Mouse (Mus musculus) cortical plate, adult 2 months (tissue): Measurements from ENCODE around the gene Muc1. TPM values are rescaled to one million over a fixed set of nuclear protein-coding genes. Genes with fewer than 3 reads are reported as not detected.

ENCODE experiments used
- H3K27ac ChIP-seq: fragments of 200-500 bp; 2 replicates; pipeline ENCODE4 v1.5.1; 2012; ENCODE audit warnings: low read length, control low read depth, inconsistent platforms; ENCODE audit not compliant: insufficient read depth
- H3K4me1 ChIP-seq: fragments of 200-500 bp; 2 replicates; pipeline ENCODE4 v1.6.1; 2011; ENCODE audit warnings: low read length; ENCODE audit not compliant: control insufficient read depth, insufficient read depth
- H3K4me3 ChIP-seq: fragments of 200-500 bp; 2 replicates; pipeline ENCODE4 v1.5.1; 2011; ENCODE audit warnings: mild to moderate bottlenecking, low read length, control low read depth; ENCODE audit not compliant: insufficient read depth
- CTCF ChIP-seq: fragments of 200-500 bp; IDR thresholded peaks from 2 replicates; pipeline ENCODE4 v1.5.1; 2011; ENCODE audit warnings: mild to moderate bottlenecking, control low read depth, low read length; ENCODE audit not compliant: insufficient read depth; ENCODE audit errors: extremely low read depth
- POLR2A ChIP-seq: fragments of 200-500 bp; IDR thresholded peaks from 2 replicates; pipeline ENCODE4 v1.6.1; 2011; ENCODE audit warnings: mild to moderate bottlenecking, low read length, control low read depth; ENCODE audit not compliant: insufficient read depth; ENCODE audit errors: extremely low read depth
- polyA plus RNA-seq: library from polyadenylated mRNA; depleted of rRNA; stranded (reverse); fragments of >200 nt; gene quantifications from 2 replicates; pipeline ENCODE4 v1.2.3, GENCODE M21; 2012

Gene Muc1
- polyA plus RNA-seq, 1 experiment = 0.88 TPM

- H3K4me1 ChIP-seq = peaks cover 10% of the 10 kb centered on the region
- H3K4me3 ChIP-seq = no peak within 1 kb of the TSS
- H3K27ac ChIP-seq = no peak within 1 kb of the TSS
- 0 out of 2 replicates have a peak, but pooled peaks have one; percentile 20 for TF ChIP-seq POLR2A
- TF ChIP-seq CTCF = no peak
Observed at GRCm38 (mm10) chr3:89259076-89259475, 30.2 kb downstream of the Muc1 start, which contains the start of gene Dpm3. Gene Dpm3, plus strand, starts transcription at chr3:89259358.

- Histone ChIP-seq H3K4me1 (peaks cover 10% of the 10 kb centered on the region), H3K27ac (no peak overlapping the region), H3K4me3 (no peak overlapping the region)
- TF ChIP-seq POLR2A = no peak
- TF ChIP-seq CTCF = no peak
Observed at GRCm38 (mm10) chr3:89260211-89260610, 31.4 kb downstream of the Muc1 start.

- TF ChIP-seq POLR2A (no peak), CTCF (no peak)
- H3K27ac ChIP-seq = no peak overlapping the region
- H3K4me1 ChIP-seq = peaks cover 11% of the 10 kb centered on the region
- no peak overlapping the region for H3K4me3 ChIP-seq
Observed at GRCm38 (mm10) chr3:89262417-89262816, 33.6 kb downstream of the Muc1 start.

- TF ChIP-seq POLR2A (peak; percentile 95), CTCF (no peak)
- peak overlapping the region; percentile 13; the same call in 1 of the 2 replicates for H3K27ac ChIP-seq
Observed at GRCm38 (mm10) chr3:89266439-89266893, 37.6 kb downstream of the Muc1 start.

GRCm38 (mm10) chr3:89268916-89269315 is 40.1 kb downstream of the Muc1 start:
- TF ChIP-seq POLR2A = no peak
- TF ChIP-seq CTCF = no peak
- Histone ChIP-seq H3K4me1 (peaks cover 5% of the 10 kb centered on the region; the same call in 1 of the 2 replicates), H3K4me3 (peak overlapping the region; percentile 56; the same call in 1 of the 2 replicates), H3K27ac (0 out of 2 replicates have a peak overlapping the region, but pooled peaks have one; percentile 14)

More at GRCm38 (mm10) chr3:89266439-89266893, 37.6 kb downstream of the Muc1 start:
- peaks cover 7% of the 10 kb centered on the region for H3K4me1 ChIP-seq
- H3K4me3 ChIP-seq = peak overlapping the region; percentile 86

- Histone ChIP-seq H3K27ac (peak within 1 kb of the TSS; percentile 14), H3K4me1 (peaks cover 5% of the 10 kb centered on the region; the same call in 1 of the 2 replicates), H3K4me3 (peak within 1 kb of the TSS; percentile 56)
- 0 out of 2 replicates have a peak, but pooled peaks have one; percentile 22 for TF ChIP-seq CTCF
- peak; percentile 76 for TF ChIP-seq POLR2A
Observed at GRCm38 (mm10) chr3:89270051-89270755, 41.3 kb downstream of the Muc1 start, which contains the start of gene Slc50a1. Gene Slc50a1, minus strand, starts transcription at chr3:89270570.

GRCm38 (mm10) chr3:89270891-89271290 is 42.0 kb downstream of the Muc1 start:
- H3K4me3 ChIP-seq = peak overlapping the region; percentile 56; the same call in 1 of the 2 replicates
- no peak overlapping the region for H3K27ac ChIP-seq
- TF ChIP-seq CTCF (no peak), POLR2A (no peak)
- H3K4me1 ChIP-seq = peaks cover 5% of the 10 kb centered on the region; the same call in 1 of the 2 replicates

GRCm38 (mm10) chr3:89271760-89272159 is 42.9 kb downstream of the Muc1 start:
- no peak for TF ChIP-seq POLR2A
- no peak for TF ChIP-seq CTCF
- no peak overlapping the region for H3K4me3 ChIP-seq
- no peak overlapping the region for H3K27ac ChIP-seq
- H3K4me1 ChIP-seq = peaks cover 5% of the 10 kb centered on the region; the same call in 1 of the 2 replicates

GRCm38 (mm10) chr3:89276061-89276460 is 47.2 kb downstream of the Muc1 start:
- peaks cover 2% of the 10 kb centered on the region; the same call in 1 of the 2 replicates for H3K4me1 ChIP-seq

GRCm38 (mm10) chr3:89277281-89278021 is 48.6 kb downstream of the Muc1 start:
- Histone ChIP-seq H3K4me1 (peaks cover 2% of the 10 kb centered on the region; the same call in 1 of the 2 replicates), H3K27ac (peak overlapping the region; percentile 89), H3K4me3 (peak overlapping the region; percentile 18)
- no peak for TF ChIP-seq POLR2A
- TF ChIP-seq CTCF = no peak

More at GRCm38 (mm10) chr3:89276061-89276460, 47.2 kb downstream of the Muc1 start:
- Histone ChIP-seq H3K27ac (no peak overlapping the region), H3K4me3 (no peak overlapping the region)
- no peak for TF ChIP-seq CTCF
